Mouse (Mus musculus) limb, embryonic 15.5 days (tissue): ENCODE results near the gene Hoxd10. TPM values are rescaled to one million over a fixed set of nuclear protein-coding genes. Genes with fewer than 3 reads are reported as not detected.

Source experiments
- ATAC-seq: fragments of 200-750 bp; cut with Nextera tagmentation; 2 replicates; pipeline ENCODE4 v1.8.0; 2017; ENCODE audit warnings: low read depth, moderate TSS enrichment; ENCODE audit not compliant: insufficient number of reproducible peaks, low FRiP score, low TSS enrichment
- H3K27ac ChIP-seq: fragments of 300-500 bp; sonication (generic); 2 replicates; pipeline ENCODE4 v1.5.1; 2015; ENCODE audit warnings: moderate library complexity, mild to moderate bottlenecking, inconsistent platforms
- H3K27me3 ChIP-seq: fragments of 300-500 bp; sonication (generic); 2 replicates; pipeline ENCODE4 v1.6.1; 2015; ENCODE audit warnings: inconsistent platforms
- H3K36me3 ChIP-seq: fragments of 300-500 bp; sonication (generic); 2 replicates; pipeline ENCODE4 v1.6.1; 2015; ENCODE audit warnings: inconsistent platforms
- H3K4me1 ChIP-seq: fragments of 300-500 bp; sonication (generic); 2 replicates; pipeline ENCODE4 v1.6.1; 2015; ENCODE audit warnings: inconsistent platforms
- H3K4me2 ChIP-seq: fragments of 300-500 bp; sonication (generic); 2 replicates; pipeline ENCODE4 v1.6.1; 2015; ENCODE audit warnings: mild to moderate bottlenecking, inconsistent platforms
- H3K4me3 ChIP-seq: fragments of 300-500 bp; sonication (generic); 2 replicates; pipeline ENCODE4 v1.5.1; 2015; ENCODE audit warnings: mild to moderate bottlenecking, inconsistent platforms
- H3K9ac ChIP-seq: fragments of 300-500 bp; sonication (generic); 2 replicates; pipeline ENCODE4 v1.6.1; 2015; ENCODE audit warnings: inconsistent platforms
- H3K9me3 ChIP-seq: fragments of 300-500 bp; sonication (generic); 2 replicates; pipeline ENCODE4 v1.6.1; 2016; ENCODE audit warnings: inconsistent platforms
- WGBS: fragments of 180-500 bp; shearing (Covaris S2); methylation state at CpG from one replicate; pipeline ENCODE4 v1.1.7; 2015; 5-methylcytosine and 5-hydroxymethylcytosine counted together
- polyA plus RNA-seq: library from polyadenylated mRNA; unstranded; fragments of >200 nt; fragmentation: Nextera tagmentation; extraction: Ambion mirVana; gene quantifications from 2 replicates; pipeline ENCODE4 v1.2.1, GENCODE M21; 2015

Gene Hoxd10
- polyA plus RNA-seq, 1 experiment from 2014 or later: 14.5 TPM

- H3K27ac ChIP-seq: peak overlapping the region; percentile 95
- H3K36me3 ChIP-seq: no peaks in the 10 kb centered on the region
- peaks cover 23% of the 10 kb centered on the region for H3K4me1 ChIP-seq
- H3K9me3 ChIP-seq: no peaks in the 10 kb centered on the region
- H3K4me3 ChIP-seq: peak overlapping the region; percentile 66
- peak overlapping the region; percentile 66 for H3K4me2 ChIP-seq
- peaks cover 55% of the 10 kb centered on the region for H3K27me3 ChIP-seq
- under 1% methylated on average over 56 of the region's 74 CpGs for WGBS
- ATAC-seq: no peak
- H3K9ac ChIP-seq: peak overlapping the region; percentile 76
Observed at GRCm38 (mm10) chr2:74668370-74669229, 23.1 kb upstream of the Hoxd10 start.

GRCm38 (mm10) chr2:74669230-74669578 is 22.5 kb upstream of the Hoxd10 start:
- Histone ChIP-seq H3K9me3 (no peaks in the 10 kb centered on the region), H3K4me2 (peak overlapping the region; percentile 66; the same call in 1 of the 2 replicates), H3K9ac (peak overlapping the region; percentile 76), H3K4me1 (peaks cover 27% of the 10 kb centered on the region), H3K36me3 (no peaks in the 10 kb centered on the region), H3K27ac (peak overlapping the region; percentile 95), H3K27me3 (peaks cover 55% of the 10 kb centered on the region), H3K4me3 (peak overlapping the region; percentile 66)
- WGBS: 8% methylated on average over 3 of the region's 3 CpGs
- no peak for ATAC-seq

GRCm38 (mm10) chr2:74669650-74670235 is 22.0 kb upstream of the Hoxd10 start:
- Histone ChIP-seq H3K4me3 (peak overlapping the region; percentile 66), H3K27ac (peak overlapping the region; percentile 65), H3K4me1 (peaks cover 32% of the 10 kb centered on the region), H3K9me3 (no peaks in the 10 kb centered on the region), H3K36me3 (no peaks in the 10 kb centered on the region), H3K4me2 (peak overlapping the region; percentile 66; the same call in 1 of the 2 replicates), H3K9ac (peak overlapping the region; percentile 76), H3K27me3 (peaks cover 55% of the 10 kb centered on the region)
- ATAC-seq: no peak
- 9% methylated on average over 14 of the region's 14 CpGs for WGBS

DNA sequence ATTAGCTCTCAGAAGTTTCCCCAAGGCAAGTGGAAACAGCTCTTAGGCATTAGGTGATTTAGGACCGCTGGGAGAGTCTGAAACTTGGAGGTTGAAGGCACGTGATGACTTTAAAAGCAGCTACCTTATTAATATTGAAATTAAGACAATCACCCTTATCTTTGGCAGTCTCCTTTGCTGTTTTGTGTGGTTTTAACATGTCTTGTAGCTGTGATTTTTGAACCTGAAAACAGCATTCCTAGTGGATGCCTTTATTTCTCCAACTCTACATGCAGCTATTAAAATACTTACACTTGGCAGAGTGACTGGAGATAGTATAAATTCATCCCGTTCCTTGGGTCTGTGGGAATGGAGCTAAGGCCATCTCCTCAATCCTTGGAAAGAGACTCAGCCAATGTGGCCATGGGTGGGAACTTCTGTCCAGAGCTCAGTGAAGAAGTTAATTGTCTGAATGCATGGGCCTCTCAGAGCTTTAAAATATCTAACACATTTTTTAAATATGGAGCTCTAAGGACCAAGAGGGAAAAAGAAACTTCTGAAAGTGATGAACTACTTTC is 21.0 kb upstream of the Hoxd10 start:
- H3K9ac ChIP-seq: no peak overlapping the region
- H3K27ac ChIP-seq: no peak overlapping the region; the same call in 1 of the 2 replicates
- 15% methylated on average over 3 of the region's 3 CpGs for WGBS
- peak overlapping the region; percentile 66 for H3K4me3 ChIP-seq
- peaks cover 57% of the 10 kb centered on the region for H3K27me3 ChIP-seq
- peaks cover 40% of the 10 kb centered on the region for H3K4me1 ChIP-seq
- no peaks in the 10 kb centered on the region for H3K9me3 ChIP-seq
- H3K4me2 ChIP-seq: peak overlapping the region; percentile 65
- no peak for ATAC-seq
- no peaks in the 10 kb centered on the region for H3K36me3 ChIP-seq

- no peaks in the 10 kb centered on the region for H3K36me3 ChIP-seq
- H3K27me3 ChIP-seq: peaks cover 61% of the 10 kb centered on the region
- no peak overlapping the region for H3K9ac ChIP-seq
- peaks cover 43% of the 10 kb centered on the region for H3K4me1 ChIP-seq
- ATAC-seq: no peak
- WGBS: 24% methylated on average over 5 of the region's 5 CpGs
- peak overlapping the region; percentile 65 for H3K4me2 ChIP-seq
- H3K9me3 ChIP-seq: no peaks in the 10 kb centered on the region
- H3K4me3 ChIP-seq: peak overlapping the region; percentile 41
- peak overlapping the region; percentile 86 for H3K27ac ChIP-seq
Observed at GRCm38 (mm10) chr2:74671847-74672246, 19.9 kb upstream of the Hoxd10 start.

- ATAC-seq: peak; percentile 43; the same call in 1 of the 2 replicates
- Histone ChIP-seq H3K27me3 (peaks cover 63% of the 10 kb centered on the region), H3K4me1 (peaks cover 37% of the 10 kb centered on the region), H3K27ac (peak overlapping the region; percentile 92), H3K4me2 (peak overlapping the region; percentile 65), H3K4me3 (peak overlapping the region; percentile 41), H3K36me3 (no peaks in the 10 kb centered on the region), H3K9ac (no peak overlapping the region), H3K9me3 (no peaks in the 10 kb centered on the region)
- 6% methylated on average over 40 of the region's 40 CpGs for WGBS
Observed at GRCm38 (mm10) chr2:74672481-74673362, 19.0 kb upstream of the Hoxd10 start.

- no peak for ATAC-seq
- Histone ChIP-seq H3K9ac (no peak overlapping the region), H3K4me3 (peak overlapping the region; percentile 45), H3K36me3 (no peaks in the 10 kb centered on the region), H3K27ac (peak overlapping the region; percentile 92), H3K27me3 (peaks cover 59% of the 10 kb centered on the region), H3K4me2 (peak overlapping the region; percentile 65), H3K9me3 (no peaks in the 10 kb centered on the region), H3K4me1 (peaks cover 31% of the 10 kb centered on the region)
- 7% methylated on average over 24 of the region's 24 CpGs for WGBS
Observed at GRCm38 (mm10) chr2:74673835-74674425, 17.8 kb upstream of the Hoxd10 start.

GRCm38 (mm10) chr2:74674881-74675665 is 16.7 kb upstream of the Hoxd10 start, which contains the start of gene Hoxd12:
Gene Hoxd12, plus strand, starts transcription at chr2:74675013.
- Histone ChIP-seq H3K9ac (peak within 1 kb of the TSS; percentile 55), H3K27ac (peak within 1 kb of the TSS; percentile 92), H3K36me3 (no peaks in the 10 kb centered on the region), H3K9me3 (no peaks in the 10 kb centered on the region), H3K27me3 (peaks cover 66% of the 10 kb centered on the region), H3K4me3 (peak within 1 kb of the TSS; percentile 45), H3K4me1 (peaks cover 38% of the 10 kb centered on the region), H3K4me2 (peak within 1 kb of the TSS; percentile 65)
- peak; percentile 50 for ATAC-seq
- WGBS: 6% methylated on average over 47 of the region's 47 CpGs

GRCm38 (mm10) chr2:74675666-74676282 is 15.9 kb upstream of the Hoxd10 start:
- 15% methylated on average over 23 of the region's 24 CpGs for WGBS
- peak overlapping the region; percentile 65 for H3K4me2 ChIP-seq
- H3K9ac ChIP-seq: peak overlapping the region; percentile 55
- no peak; the same call in 1 of the 2 replicates for ATAC-seq
- peaks cover 72% of the 10 kb centered on the region for H3K27me3 ChIP-seq
- peak overlapping the region; percentile 45 for H3K4me3 ChIP-seq
- H3K9me3 ChIP-seq: no peaks in the 10 kb centered on the region
- H3K4me1 ChIP-seq: peaks cover 38% of the 10 kb centered on the region
- no peaks in the 10 kb centered on the region for H3K36me3 ChIP-seq
- peak overlapping the region; percentile 92 for H3K27ac ChIP-seq

- Histone ChIP-seq H3K27me3 (peaks cover 80% of the 10 kb centered on the region), H3K4me2 (peak overlapping the region; percentile 65), H3K27ac (peak overlapping the region; percentile 92), H3K4me3 (peak overlapping the region; percentile 45), H3K4me1 (peaks cover 39% of the 10 kb centered on the region), H3K9ac (peak overlapping the region; percentile 55), H3K36me3 (no peaks in the 10 kb centered on the region), H3K9me3 (no peaks in the 10 kb centered on the region)
- ATAC-seq: no peak
- 20% methylated on average over 9 of the region's 9 CpGs for WGBS
Observed at GRCm38 (mm10) chr2:74676376-74677052, 15.2 kb upstream of the Hoxd10 start.
